Mouse (Mus musculus) forebrain, embryonic 16.5 days (tissue): ENCODE measurements around the gene Ap1s2. TPM values are rescaled to one million over a fixed set of nuclear protein-coding genes. Genes with fewer than 3 reads are reported as not detected.

Experiments used
- ATAC-seq: fragments of 200-750 bp; cut with Nextera tagmentation; 2 replicates; pipeline ENCODE4 v1.8.0; 2017; ENCODE audit warnings: mild to moderate bottlenecking, moderate library complexity
- H3K27ac ChIP-seq: fragments of 300-500 bp; sonication (generic); 2 replicates; pipeline ENCODE4 v1.5.1; 2014; ENCODE audit warnings: low read length, control low read depth
- H3K27me3 ChIP-seq: fragments of 300-500 bp; sonication (generic); replicated peaks from 2 replicates; pipeline ENCODE4 v1.6.1; 2014; ENCODE audit warnings: low read length; ENCODE audit not compliant: control insufficient read depth, insufficient read depth
- H3K36me3 ChIP-seq: fragments of 300-500 bp; sonication (generic); 2 replicates; pipeline ENCODE4 v1.6.1; 2014; ENCODE audit not compliant: control insufficient read depth, insufficient read depth
- H3K4me1 ChIP-seq: fragments of 300-500 bp; sonication (generic); replicated peaks from 2 replicates; pipeline ENCODE4 v1.6.1; 2014; ENCODE audit warnings: low read length; ENCODE audit not compliant: control insufficient read depth, insufficient read depth
- H3K4me2 ChIP-seq: fragments of 300-500 bp; sonication (generic); 2 replicates; pipeline ENCODE4 v1.6.1; 2014; ENCODE audit warnings: mild to moderate bottlenecking, low read length, control low read depth
- H3K4me3 ChIP-seq: fragments of 300-500 bp; sonication (generic); replicated peaks from 2 replicates; pipeline ENCODE4 v1.5.1; 2014; ENCODE audit warnings: mild to moderate bottlenecking, low read length, control low read depth
- H3K9ac ChIP-seq: fragments of 300-500 bp; sonication (generic); replicated peaks from 2 replicates; pipeline ENCODE4 v1.6.1; 2014; ENCODE audit warnings: low read depth, low read length, control low read depth
- H3K9me3 ChIP-seq: fragments of 300-500 bp; sonication (generic); 2 replicates; pipeline ENCODE4 v1.6.1; 2016; ENCODE audit warnings: low read length; ENCODE audit not compliant: control insufficient read depth
- WGBS: fragments of 180-500 bp; shearing (Covaris S2); extraction: QIAGEN DNeasy Blood & Tissue Kit; methylation state at CpG from one replicate; pipeline ENCODE4 v1.1.7; 2014; 5-methylcytosine and 5-hydroxymethylcytosine counted together
- polyA plus RNA-seq: library from polyadenylated mRNA; unstranded; fragments of >200 nt; fragmentation: Nextera tagmentation; extraction: Ambion mirVana; gene quantifications from 2 replicates; pipeline ENCODE4 v1.2.1, GENCODE M21; 2015

The Ap1s2 gene
- polyA plus RNA-seq, 1 experiment from 2014 or later, result 128 TPM

GRCm38 (mm10) chrX:163899431-163900020 lies 9.3 kb upstream of the Ap1s2 start:
- no peak overlapping the region for H3K27ac ChIP-seq
- no peaks in the 10 kb centered on the region for H3K4me1 ChIP-seq
- H3K9me3 ChIP-seq, result no peaks in the 10 kb centered on the region
- no peak for ATAC-seq
- 71% methylated on average over 5 of the region's 5 CpGs for whole genome bisulfite sequencing
- no peak overlapping the region for H3K4me2 ChIP-seq
- H3K36me3 ChIP-seq, result no peaks in the 10 kb centered on the region
- no peak overlapping the region for H3K9ac ChIP-seq
- no peak overlapping the region for H3K4me3 ChIP-seq
- H3K27me3 ChIP-seq, result no peaks in the 10 kb centered on the region

DNA sequence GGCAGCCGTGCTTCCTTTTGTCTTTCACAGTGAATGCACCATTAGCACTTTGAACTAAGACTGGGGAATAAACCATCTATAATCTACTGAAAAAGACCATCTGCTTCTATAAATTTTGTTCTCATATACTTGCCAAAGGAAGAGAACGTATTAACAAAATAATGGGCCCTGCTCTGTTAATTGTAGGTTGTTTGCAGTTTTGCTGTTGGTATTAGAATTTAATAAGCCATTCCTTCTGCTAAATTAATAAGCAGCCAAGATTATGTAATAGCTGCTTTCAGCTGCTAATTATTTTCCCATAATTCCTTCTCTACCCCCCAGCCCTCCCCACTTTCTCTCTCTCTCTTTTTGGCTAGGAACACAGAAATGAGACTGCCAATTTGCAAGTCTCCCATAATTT lies 2.0 kb upstream of the Ap1s2 start:
- WGBS, result 57% methylated on average over 2 of the region's 2 CpGs
- H3K36me3 ChIP-seq, result no peaks in the 10 kb centered on the region
- ATAC-seq, result no peak
- no peaks in the 10 kb centered on the region for H3K27me3 ChIP-seq
- no peak overlapping the region for H3K4me3 ChIP-seq
- no peaks in the 10 kb centered on the region for H3K9me3 ChIP-seq
- no peak overlapping the region for H3K9ac ChIP-seq
- H3K4me1 ChIP-seq, result no peaks in the 10 kb centered on the region
- H3K4me2 ChIP-seq, result no peak overlapping the region
- no peak overlapping the region for H3K27ac ChIP-seq

- H3K9ac ChIP-seq, result peak overlapping the region; percentile 69
- no peaks in the 10 kb centered on the region for H3K4me1 ChIP-seq
- no peak for ATAC-seq
- H3K4me3 ChIP-seq, result peak overlapping the region; percentile 67
- peak overlapping the region; percentile 91 for H3K27ac ChIP-seq
- no peaks in the 10 kb centered on the region for H3K36me3 ChIP-seq
- WGBS, result 27% methylated on average over 8 of the region's 8 CpGs
- H3K9me3 ChIP-seq, result no peaks in the 10 kb centered on the region
- no peaks in the 10 kb centered on the region for H3K27me3 ChIP-seq
- H3K4me2 ChIP-seq, result peak overlapping the region; percentile 58
Measured at GRCm38 (mm10) chrX:163908003-163908336, 847 bp upstream of the Ap1s2 start.

DNA sequence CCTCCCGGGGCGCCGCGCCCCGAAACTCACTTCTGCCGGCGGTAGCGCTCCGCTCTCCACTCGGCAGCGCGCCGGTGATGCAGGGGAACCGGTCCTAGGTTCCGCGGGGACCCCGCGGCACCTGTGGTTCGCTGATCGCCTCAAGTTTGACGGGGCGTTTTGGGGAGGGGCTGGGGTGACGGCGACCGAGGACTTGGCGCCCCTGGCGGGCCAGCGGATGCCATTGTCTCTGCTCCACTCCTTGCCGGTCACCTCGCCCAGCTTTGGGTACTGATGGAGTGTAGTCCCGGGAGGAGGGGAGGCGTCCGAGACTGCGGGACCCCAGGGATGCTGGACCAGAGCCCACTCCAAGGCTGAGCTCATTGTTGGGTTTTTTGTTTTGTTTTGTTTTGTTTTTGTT lies 564 bp downstream of the Ap1s2 start:
- H3K9me3 ChIP-seq, result no peaks in the 10 kb centered on the region
- peak overlapping the region; percentile 67 for H3K4me3 ChIP-seq
- no peaks in the 10 kb centered on the region for H3K27me3 ChIP-seq
- peak overlapping the region; percentile 70 for H3K9ac ChIP-seq
- H3K4me1 ChIP-seq, result no peaks in the 10 kb centered on the region
- H3K27ac ChIP-seq, result peak overlapping the region; percentile 92
- no peaks in the 10 kb centered on the region for H3K36me3 ChIP-seq
- WGBS, result 14% methylated on average over 27 of the region's 34 CpGs
- peak; percentile 31 for ATAC-seq
- peak overlapping the region; percentile 57 for H3K4me2 ChIP-seq

- no peak for ATAC-seq
- Histone ChIP-seq H3K36me3 (no peaks in the 10 kb centered on the region), H3K27me3 (0 out of 2 replicates have a peak, but pooled peaks cover 2% of the 10 kb centered on the region), H3K4me3 (no peak overlapping the region), H3K4me2 (no peak overlapping the region), H3K27ac (no peak overlapping the region), H3K4me1 (no peaks in the 10 kb centered on the region), H3K9ac (no peak overlapping the region), H3K9me3 (no peaks in the 10 kb centered on the region)
Measured at GRCm38 (mm10) chrX:163912791-163913190, 4.0 kb downstream of the Ap1s2 start.

DNA sequence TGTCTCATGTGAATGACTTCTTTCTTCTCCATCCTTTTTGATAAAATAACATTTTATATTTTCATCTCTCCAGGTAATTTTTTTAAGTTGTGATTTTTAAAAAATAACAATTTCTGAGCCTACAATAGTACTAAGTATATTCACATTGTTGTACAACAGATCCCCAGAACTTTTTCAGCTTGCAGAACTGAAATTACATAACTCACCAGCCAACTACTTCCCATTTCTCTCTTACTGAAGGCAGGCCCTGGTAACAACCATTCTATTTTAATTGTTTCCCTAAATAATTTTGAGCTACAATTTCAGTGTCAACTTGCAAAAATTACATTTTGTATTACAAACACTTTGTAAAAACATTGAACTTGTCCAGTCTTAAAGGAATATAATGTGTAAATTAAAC lies 20.7 kb downstream of the Ap1s2 start:
- H3K9me3 ChIP-seq, result no peaks in the 10 kb centered on the region
- H3K9ac ChIP-seq, result no peak overlapping the region
- H3K4me3 ChIP-seq, result no peak overlapping the region
- H3K36me3 ChIP-seq, result no peaks in the 10 kb centered on the region
- no peaks in the 10 kb centered on the region for H3K27me3 ChIP-seq
- H3K27ac ChIP-seq, result no peak overlapping the region
- ATAC-seq, result no peak
- H3K4me2 ChIP-seq, result no peak overlapping the region
- no peaks in the 10 kb centered on the region for H3K4me1 ChIP-seq

GRCm38 (mm10) chrX:163934731-163935130 lies 25.9 kb downstream of the Ap1s2 start:
- Histone ChIP-seq H3K27me3 (no peaks in the 10 kb centered on the region), H3K4me3 (no peak overlapping the region), H3K4me1 (no peaks in the 10 kb centered on the region), H3K9ac (no peak overlapping the region), H3K4me2 (no peak overlapping the region), H3K27ac (no peak overlapping the region), H3K9me3 (no peaks in the 10 kb centered on the region), H3K36me3 (peaks cover 3% of the 10 kb centered on the region; the same call in 1 of the 2 replicates)
- ATAC-seq, result no peak
- WGBS, result 79% methylated on average over 8 of the region's 8 CpGs

- Histone ChIP-seq H3K4me3 (no peak overlapping the region), H3K4me1 (no peaks in the 10 kb centered on the region), H3K27ac (no peak overlapping the region), H3K27me3 (no peaks in the 10 kb centered on the region), H3K9me3 (no peaks in the 10 kb centered on the region), H3K9ac (no peak overlapping the region), H3K4me2 (no peak overlapping the region), H3K36me3 (peaks cover 3% of the 10 kb centered on the region; the same call in 1 of the 2 replicates)
- WGBS, result 86% methylated on average over 6 of the region's 6 CpGs
- ATAC-seq, result no peak
Measured at GRCm38 (mm10) chrX:163938587-163938986, 29.8 kb downstream of the Ap1s2 start.

- Histone ChIP-seq H3K27ac (no peak overlapping the region), H3K36me3 (0 out of 2 replicates have a peak, but pooled peaks cover 6% of the 10 kb centered on the region), H3K4me1 (no peaks in the 10 kb centered on the region), H3K27me3 (no peaks in the 10 kb centered on the region), H3K4me3 (no peak overlapping the region), H3K9ac (no peak overlapping the region), H3K4me2 (no peak overlapping the region), H3K9me3 (no peaks in the 10 kb centered on the region)
- 83% methylated on average over 3 of the region's 3 CpGs for WGBS
- no peak for ATAC-seq
Measured at GRCm38 (mm10) chrX:163944381-163944780, 35.6 kb downstream of the Ap1s2 start.

DNA sequence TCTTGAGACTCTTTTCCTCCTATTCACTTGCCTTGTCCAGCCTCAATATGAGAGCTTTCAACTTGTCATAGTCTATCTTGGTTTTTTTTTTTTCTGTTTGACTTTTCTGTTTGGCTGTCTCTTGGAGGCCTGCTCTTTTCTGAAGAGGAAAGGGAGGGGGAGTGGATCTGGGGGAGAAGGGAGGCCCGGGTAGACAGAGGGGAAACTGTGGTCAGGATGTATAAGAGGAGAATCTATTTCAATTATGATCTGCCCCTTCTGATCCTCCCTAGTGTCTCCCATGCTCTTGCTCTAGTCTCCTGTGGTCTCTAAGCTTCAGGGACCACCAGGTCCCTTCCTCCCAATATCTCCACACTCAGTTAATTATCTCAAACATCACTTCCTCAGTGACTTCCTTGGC lies 42.8 kb downstream of the Ap1s2 start:
- H3K9me3 ChIP-seq, result no peaks in the 10 kb centered on the region

More for the DNA sequence above, 42.8 kb downstream of the Ap1s2 start:
- Histone ChIP-seq H3K4me2 (no peak overlapping the region), H3K36me3 (peaks cover 7% of the 10 kb centered on the region; the same call in 1 of the 2 replicates), H3K27ac (no peak overlapping the region), H3K9ac (no peak overlapping the region), H3K4me3 (no peak overlapping the region), H3K27me3 (no peaks in the 10 kb centered on the region), H3K4me1 (no peaks in the 10 kb centered on the region)
- 85% methylated on average over 1 of the region's 1 CpGs for WGBS
- no peak for ATAC-seq
